Comparison of ENCODE assay signal across 28 mouse cellular contexts in genomic region chr2:79339003-79339402, GRCm38 (mm10).
DNase-seq lines count a peak whose midpoint lies in the region; ATAC-seq lines count a peak whose summit lies in the region.
"Had no signal": no experiment of that assay in that cellular context is flagged by ENCODE, and none has a peak within 500 bp of the region (broad histone marks: within the 10 kb centered on the region; RNA-seq: fewer than 3 reads in every experiment).

No protein-coding gene starts in this region.

- intact Hi-C loops in heart, postnatal 14 days (cut with DNase I), result no loop called here

- H3K4me1 ChIP-seq in liver, embryonic 11.5 days (replicated peaks; ENCODE audit: control insufficient read depth, insufficient read depth, low read length), result no peaks in the 10 kb centered on the region
- H3K4me1 ChIP-seq: forebrain, embryonic 10.5 days; forebrain, embryonic 13.5 days; heart, embryonic 12.5 days; heart, embryonic 15.5 days; hindbrain, embryonic 12.5 days; hindbrain, embryonic 15.5 days had no signal

- H3K27me3 ChIP-seq in liver, embryonic 11.5 days (replicated peaks; ENCODE audit: control insufficient read depth, insufficient read depth, low read length), result no peaks in the 10 kb centered on the region
- H3K27me3 ChIP-seq: CH12.LX; forebrain, embryonic 13.5 days; heart, embryonic 12.5 days; heart, embryonic 15.5 days; hindbrain, embryonic 12.5 days; hindbrain, embryonic 15.5 days had no signal

- peak; percentile 5 for DNase-seq in adipocyte (ENCODE audit: low spot score)
- DNase-seq in layer of hippocampus, adult 8-10 months (ENCODE audit: low spot score in 2 of 2), result no peak
- no peak for DNase-seq in heart, postnatal 14 days
- DNase-seq in liver, embryonic 11.5 days (ENCODE audit: low spot score), result no peak
- DNase-seq: adrenal gland, adult 2 months; adrenal gland, postnatal 14 days; B cell, adult 2 months; cerebellum, adult 11-12 months; cerebellum, adult 8-10 months; cerebellum, postnatal 10 days; cerebellum, postnatal 36 days; gastrocnemius, postnatal 14 days; heart, adult 18-20 months; heart, postnatal 10 days; heart, postnatal 4 days had no signal

- H3K4me3 ChIP-seq in liver, embryonic 11.5 days (ENCODE audit: low read depth, low read length), result no peak overlapping the region
- H3K4me3 ChIP-seq: forebrain, embryonic 10.5 days; forebrain, embryonic 13.5 days; heart, embryonic 12.5 days; heart, embryonic 15.5 days; hindbrain, embryonic 12.5 days; hindbrain, embryonic 15.5 days had no signal

- H3K27ac ChIP-seq in liver, embryonic 11.5 days (ENCODE audit: low read depth, low read length), result no peak overlapping the region
- H3K27ac ChIP-seq: forebrain, embryonic 10.5 days; forebrain, embryonic 13.5 days; heart, embryonic 15.5 days; hindbrain, embryonic 12.5 days; hindbrain, embryonic 15.5 days had no signal

- no peaks in the 10 kb centered on the region for H3K36me3 ChIP-seq in liver, embryonic 11.5 days (ENCODE audit: control insufficient read depth, insufficient read depth, low read length)
- H3K36me3 ChIP-seq: forebrain, embryonic 10.5 days; heart, embryonic 12.5 days; heart, embryonic 15.5 days; hindbrain, embryonic 12.5 days; hindbrain, embryonic 15.5 days had no signal

- 86% methylated on average over 1 of the region's 1 CpGs for WGBS in liver, embryonic 11.5 days

- no peak overlapping the region for H3K9ac ChIP-seq in liver, embryonic 11.5 days (ENCODE audit: low read depth, low read length)
- H3K9ac ChIP-seq: forebrain, embryonic 13.5 days; heart, embryonic 12.5 days; heart, embryonic 15.5 days; hindbrain, embryonic 12.5 days; hindbrain, embryonic 15.5 days had no signal

- no peaks in the 10 kb centered on the region for H3K9me3 ChIP-seq in liver, embryonic 11.5 days (ENCODE audit: control insufficient read depth, low read length)
- H3K9me3 ChIP-seq: forebrain, embryonic 10.5 days; forebrain, embryonic 13.5 days; G1E; heart, embryonic 12.5 days; heart, embryonic 15.5 days; hindbrain, embryonic 12.5 days; hindbrain, embryonic 15.5 days had no signal

- H3K4me2 ChIP-seq in liver, embryonic 11.5 days, result no peak overlapping the region
- H3K4me2 ChIP-seq: forebrain, embryonic 13.5 days; heart, embryonic 12.5 days; heart, embryonic 15.5 days; hindbrain, embryonic 12.5 days; hindbrain, embryonic 15.5 days had no signal

- ATAC-seq in common myeloid progenitor, adult 5-6 weeks (replicated peaks; ENCODE audit: low read depth, poor library complexity, severe bottlenecking), result peak; percentile 59
- peak; percentile 43; the same call in 1 of the 2 replicates for ATAC-seq in megakaryocyte, adult 5-6 weeks (ENCODE audit: poor library complexity, severe bottlenecking)
- no peak for ATAC-seq in liver, embryonic 11.5 days (replicated peaks; ENCODE audit: low FRiP score)
- ATAC-seq: forebrain, embryonic 13.5 days; forebrain, embryonic 16.5 days; intestine, postnatal 0 days; Patski had no signal
